Mouse (Mus musculus) urinary bladder, postnatal 4 days (tissue): ENCODE measurements around the gene Hps1.
A peak's percentile ranks its signal among the peaks of the same experiment; 100 is the strongest.

Source experiments
- DNase-seq, 2 experiments: peaks; one replicate each; pipeline ENCODE4 v3.0.0; 2021 to 2022; ENCODE audit warnings: low spot score in 2 of 2

Hps1 gene

GRCm38 (mm10) chr19:42755148-42755870 lies 24.5 kb downstream of the Hps1 start:
- DNase-seq = no peak

- DNase-seq = peak in 1 of 2 experiments; percentile 68
These were observed 26.4 kb downstream of the Hps1 start for GRCm38 (mm10) chr19:42753141-42753917.

GRCm38 (mm10) chr19:42752363-42752931 lies 27.3 kb downstream of the Hps1 start, which contains the start of gene Pyroxd2:
TSS of gene Pyroxd2 (minus strand) at chr19:42752775.
- DNase-seq = peak; percentile 83 to 87

DNA sequence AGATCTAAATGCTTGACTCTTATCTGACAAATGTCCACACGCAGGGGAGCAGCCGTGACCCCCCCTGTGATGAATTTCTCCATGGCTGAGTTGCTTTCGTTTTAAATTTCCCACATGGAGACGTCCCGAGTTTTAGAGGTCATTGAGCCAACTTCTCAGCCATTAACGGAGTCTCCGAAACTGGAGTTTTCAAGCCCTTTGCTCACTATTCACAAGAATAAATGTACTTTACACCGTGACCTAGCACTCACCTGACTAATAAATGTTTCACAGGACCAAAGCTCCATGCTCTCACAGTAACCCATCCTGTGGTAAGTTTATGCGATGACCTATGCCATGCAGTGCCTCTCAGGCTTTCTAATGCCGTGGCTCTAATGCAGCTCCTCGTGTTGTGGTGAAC lies 29.6 kb downstream of the Hps1 start:
- no peak for DNase-seq

GRCm38 (mm10) chr19:42746702-42747101 lies 33.1 kb downstream of the Hps1 start:
- no peak for DNase-seq

DNA sequence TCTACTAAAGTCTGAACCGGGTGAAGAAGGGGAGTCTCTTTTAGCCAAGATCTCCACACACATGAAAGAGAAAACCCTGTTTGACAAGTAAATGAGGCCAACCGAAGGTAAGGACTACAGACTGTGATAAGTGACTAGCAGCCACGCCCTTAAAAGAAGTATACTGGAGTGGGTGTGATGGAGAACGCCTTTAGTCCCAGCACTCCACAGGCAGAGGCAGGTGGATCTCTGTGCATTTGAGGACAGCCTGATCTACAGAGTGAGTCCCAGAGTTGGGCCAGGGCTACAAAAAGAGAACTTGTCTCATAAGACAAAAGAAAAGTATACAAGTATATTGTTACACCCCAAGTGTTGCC lies 33.9 kb downstream of the Hps1 start:
- no peak for DNase-seq

DNA sequence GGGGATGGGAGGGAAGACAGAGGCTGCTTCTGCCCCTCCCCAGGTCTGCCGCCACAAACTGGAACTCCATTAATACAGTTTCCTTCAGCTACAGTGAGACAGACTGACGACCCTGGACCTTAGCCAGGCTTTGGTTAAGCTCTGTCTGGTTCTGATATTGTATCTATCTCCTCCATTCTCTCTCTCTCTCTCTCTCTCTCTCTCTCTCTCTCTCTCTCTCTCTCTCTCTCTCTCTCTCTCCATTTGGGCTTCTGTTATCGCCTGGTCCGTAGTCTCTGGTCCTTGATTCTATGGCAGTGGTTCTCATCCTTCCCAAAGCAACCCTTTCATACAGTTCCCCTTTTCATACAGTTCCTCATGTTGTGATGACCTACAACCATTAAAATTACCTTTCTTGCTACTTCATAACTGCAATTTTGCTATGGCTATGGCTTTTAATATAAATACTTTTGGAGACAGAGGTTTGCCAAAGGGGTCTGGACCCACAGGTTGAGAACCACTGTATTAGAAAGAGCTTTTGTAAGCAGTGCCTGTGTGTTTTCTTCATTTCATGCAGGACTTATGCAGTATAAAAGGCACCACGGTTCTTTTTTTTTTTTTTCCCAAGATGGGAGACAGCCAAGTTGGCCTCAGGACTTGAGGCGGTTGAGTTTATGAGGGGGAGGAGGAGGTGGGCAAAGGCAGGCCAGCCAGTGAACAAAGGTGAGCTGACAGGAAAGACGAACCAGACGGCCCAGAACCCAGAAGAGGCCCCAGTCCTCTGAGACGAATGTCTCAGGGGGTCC lies 34.5 kb downstream of the Hps1 start:
- DNase-seq = no peak

DNA sequence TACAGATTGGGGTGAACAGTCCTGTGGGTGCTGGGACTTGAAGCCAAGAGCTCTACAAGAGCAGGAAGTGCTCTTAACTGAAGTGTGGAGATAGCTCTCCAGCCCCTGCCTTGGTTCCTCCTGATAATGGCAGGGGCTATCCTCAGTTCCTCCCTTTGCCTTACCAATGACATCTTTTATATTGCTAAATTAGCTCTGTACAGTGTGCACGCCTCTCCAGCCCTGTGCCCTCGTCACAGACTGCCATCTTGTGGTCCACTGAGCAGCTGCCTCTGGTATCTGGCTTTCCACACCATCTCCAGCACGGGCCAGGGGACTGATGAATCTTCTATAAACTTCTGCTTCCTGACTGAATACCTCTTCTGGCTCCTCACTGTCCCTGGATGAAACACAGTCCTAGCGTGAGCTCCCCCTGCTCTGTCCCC lies 35.6 kb downstream of the Hps1 start:
- peak; percentile 55 to 71 for DNase-seq

- DNase-seq = no peak
These were observed 36.5 kb downstream of the Hps1 start for GRCm38 (mm10) chr19:42743261-42743660.

DNA sequence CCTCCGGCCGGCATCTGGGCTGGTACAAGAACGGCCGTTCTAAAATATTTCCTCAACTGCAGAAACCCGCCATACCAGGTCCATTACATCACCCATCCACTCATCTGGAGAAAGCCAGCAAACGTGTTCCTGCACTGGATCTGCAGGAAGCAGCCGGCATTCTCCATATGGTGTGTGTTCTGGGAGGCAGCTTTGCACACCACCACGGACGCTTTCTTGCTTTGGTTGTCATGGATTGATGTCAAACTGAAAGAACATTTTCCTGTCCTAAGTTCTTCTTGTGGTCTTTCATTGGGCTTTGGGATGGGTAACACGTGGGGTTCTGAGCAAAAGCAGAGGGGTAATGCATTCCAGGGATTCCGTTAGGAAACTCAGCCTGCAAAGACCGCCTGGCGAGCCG lies 37.9 kb downstream of the Hps1 start:
- no peak for DNase-seq

- DNase-seq = no peak
These were observed 39.4 kb downstream of the Hps1 start for GRCm38 (mm10) chr19:42740163-42740899.

DNA sequence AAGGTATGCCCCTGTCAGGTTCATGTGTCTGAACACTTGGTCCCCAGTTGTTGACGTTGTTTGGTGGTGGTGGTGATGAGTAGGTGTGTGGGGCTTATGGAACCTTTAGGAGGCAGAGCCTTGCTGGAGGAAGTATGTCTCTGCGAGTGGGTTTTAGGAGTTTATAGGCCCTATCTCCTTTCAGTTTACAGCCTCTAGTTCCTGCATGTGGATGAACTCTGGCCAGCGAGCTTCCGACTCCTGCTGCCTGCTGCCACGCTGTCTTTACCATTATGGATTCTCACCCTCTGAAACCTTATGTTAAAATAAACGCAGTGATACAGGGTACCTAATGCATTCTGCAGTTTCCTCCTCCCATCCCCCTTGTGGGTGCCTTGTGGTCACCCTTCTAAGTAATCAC lies 40.0 kb downstream of the Hps1 start:
- no peak for DNase-seq

- DNase-seq = no peak
These were observed 42.0 kb downstream of the Hps1 start for GRCm38 (mm10) chr19:42737753-42738152.

- no peak for DNase-seq
These were observed 44.8 kb downstream of the Hps1 start for GRCm38 (mm10) chr19:42734982-42735381.

- DNase-seq = no peak
These were observed 52.4 kb downstream of the Hps1 start for GRCm38 (mm10) chr19:42727424-42727823.

- DNase-seq = no peak
These were observed 53.0 kb downstream of the Hps1 start for GRCm38 (mm10) chr19:42726766-42727165.

DNA sequence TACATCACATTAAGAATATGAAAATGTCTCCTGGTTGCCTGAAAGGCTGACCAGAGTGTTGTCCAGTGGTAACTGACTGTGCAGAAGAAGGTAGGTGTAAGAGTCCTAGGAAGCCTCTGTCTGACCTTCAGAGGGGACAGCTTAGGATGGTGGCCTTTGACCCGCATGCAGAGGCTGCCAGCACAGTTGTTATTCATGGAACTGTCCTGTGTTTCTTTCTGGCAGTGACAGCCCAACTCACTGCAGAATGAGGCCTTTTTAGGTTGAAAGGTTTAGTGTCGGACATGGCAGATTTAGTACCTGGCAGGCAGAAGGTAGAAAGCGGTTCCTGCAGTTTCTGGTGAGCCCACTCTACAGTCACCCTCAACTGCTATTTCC lies 53.8 kb downstream of the Hps1 start:
- DNase-seq = no peak

- DNase-seq = no peak
These were observed 54.5 kb downstream of the Hps1 start for GRCm38 (mm10) chr19:42725056-42725972.

DNA sequence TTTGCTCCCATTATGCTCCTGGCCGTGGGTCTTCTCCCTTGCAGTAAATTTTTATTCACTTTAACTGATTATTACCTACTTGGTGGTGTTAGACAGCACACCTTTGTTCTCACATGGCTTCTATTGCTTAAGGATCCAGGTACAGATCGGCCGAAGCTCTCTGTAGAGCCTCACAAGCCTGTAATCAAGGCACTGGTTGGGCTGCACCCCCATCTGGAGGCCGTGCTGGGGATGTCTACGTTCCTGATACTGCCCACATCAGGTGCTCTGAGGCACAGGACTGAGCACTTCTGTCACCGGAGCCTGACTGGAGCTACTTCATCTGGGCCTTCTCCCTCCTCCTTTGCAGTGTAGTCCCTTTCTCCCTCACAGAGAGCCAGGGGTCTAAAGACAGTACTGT lies 56.5 kb downstream of the Hps1 start:
- no peak for DNase-seq

GRCm38 (mm10) chr19:42722500-42722899 lies 57.3 kb downstream of the Hps1 start:
- DNase-seq = no peak
